Mouse (Mus musculus) erythroid progenitor cell, adult 5-6 weeks (primary cell): ENCODE measurements around the gene Islr. TPM values are rescaled to one million over a fixed set of nuclear protein-coding genes. Genes with fewer than 3 reads are reported as not detected.
A peak's percentile ranks its signal among the peaks of the same experiment; 100 is the strongest.

ENCODE experiments used
- ATAC-seq: replicated peaks from 2 replicates; pipeline ENCODE4 v1.8.0; 2016; ENCODE audit warnings: moderate number of reproducible peaks, mild to moderate bottlenecking, moderate TSS enrichment, inconsistent platforms; ENCODE audit not compliant: poor library complexity, low FRiP score, severe bottlenecking
- total RNA-seq, 2 experiments: library from RNA; stranded (forward) in 1 of 2; stranded (reverse) in 1 of 2; fragments of 150-400 nt in 1 of 2; fragments of 186-747, 209-891 nt in 1 of 2; gene quantifications; 2 replicates each; pipeline versions ENCODE4 v1.2.3 to v1.2.4; 2015 to 2017; ENCODE audit warnings: low replicate concordance in 2 of 2

Gene Islr
- total RNA-seq, 2 experiments from 2014 or later, result 0.30 TPM; not detected in 1

DNA sequence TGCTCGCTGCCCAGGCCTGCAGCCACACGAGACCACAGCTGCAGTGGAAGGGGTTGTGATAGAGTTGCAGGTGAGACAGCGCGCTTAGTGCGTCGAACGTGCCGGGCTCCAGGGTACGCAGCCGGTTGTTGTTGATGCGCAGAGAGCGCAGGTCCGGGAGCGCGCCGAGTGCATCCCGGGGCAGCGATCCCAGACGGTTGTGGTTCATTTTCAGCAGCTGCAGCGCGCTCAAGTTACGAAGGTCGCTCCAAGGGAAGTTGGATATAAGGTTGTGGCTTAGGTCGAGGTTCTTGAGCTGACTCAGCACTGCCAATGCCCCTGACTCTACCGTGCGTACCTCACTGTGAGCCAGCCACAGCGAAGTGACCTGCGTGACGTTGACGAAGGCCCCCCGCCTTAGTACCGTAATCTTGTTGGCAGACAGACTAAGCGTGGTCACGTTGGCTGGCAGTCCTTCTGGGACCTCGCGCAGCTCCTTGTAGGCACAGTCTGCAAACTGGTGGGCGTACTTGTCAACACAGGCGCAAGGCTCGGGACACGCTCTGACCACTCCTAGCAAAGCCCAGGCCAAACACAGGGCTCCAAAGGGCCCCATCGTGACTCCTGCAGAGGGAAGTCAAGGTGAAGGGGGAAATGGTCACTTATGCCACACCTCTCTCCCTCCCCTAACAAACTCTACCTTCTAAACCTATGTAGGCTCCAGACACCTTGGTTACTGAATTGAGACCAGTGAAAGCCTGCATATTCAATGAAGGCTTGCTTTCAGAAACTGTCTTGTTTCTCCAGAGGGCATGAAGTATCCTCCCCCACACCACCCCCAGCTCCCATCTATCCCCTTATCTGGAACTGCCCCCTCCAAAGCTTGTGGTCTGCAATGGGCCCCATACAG lies 4.5 kb downstream of the Islr start:
- no peak for ATAC-seq

- ATAC-seq, result no peak
Measured at GRCm38 (mm10) chr9:58198801-58199371, 5.2 kb downstream of the Islr start.

- ATAC-seq, result peak; percentile 76
Measured at GRCm38 (mm10) chr9:58197781-58198701, 6.1 kb downstream of the Islr start.

GRCm38 (mm10) chr9:58196610-58197567 lies 7.2 kb downstream of the Islr start:
- ATAC-seq, result no peak

GRCm38 (mm10) chr9:58196141-58196540 lies 8.0 kb downstream of the Islr start:
- ATAC-seq, result no peak

DNA sequence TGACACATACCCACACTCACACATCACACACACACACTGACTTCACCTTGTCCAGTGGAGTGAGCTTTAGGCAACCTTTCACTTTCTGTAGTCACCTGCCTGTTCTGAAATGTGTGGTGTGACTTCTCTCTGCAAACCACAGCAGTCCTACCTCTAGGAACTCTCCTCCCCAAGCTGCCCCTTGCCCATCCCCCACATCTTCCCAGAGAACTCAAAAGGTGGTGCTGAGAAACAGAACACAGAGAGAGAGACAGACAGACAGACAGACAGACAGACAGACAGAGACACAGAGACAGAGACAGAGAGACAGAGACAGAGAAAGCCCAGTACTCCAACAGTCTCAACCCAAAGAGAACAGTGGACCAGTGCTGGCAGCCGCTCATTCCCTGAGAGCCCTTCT lies 8.4 kb downstream of the Islr start:
- ATAC-seq, result no peak

DNA sequence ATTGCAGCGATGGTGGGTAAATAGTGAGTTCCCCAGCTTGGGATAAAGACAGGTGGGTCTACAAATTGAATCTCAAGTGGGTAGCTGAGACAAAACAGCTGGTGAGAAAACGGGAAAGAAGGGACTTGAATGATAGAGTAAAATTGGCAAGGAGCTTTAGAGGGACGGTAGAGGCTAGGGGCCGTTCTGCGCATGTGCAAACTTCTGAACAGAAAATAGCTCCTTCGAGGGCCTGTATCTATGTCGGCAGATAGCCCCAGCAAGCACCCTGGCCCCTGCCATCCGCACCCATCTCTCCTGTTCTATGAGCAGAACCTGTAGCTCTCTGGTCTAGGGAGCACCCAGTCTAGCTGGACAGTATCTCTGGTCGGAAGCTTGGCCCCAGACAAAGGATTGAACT lies 9.9 kb downstream of the Islr start:
- ATAC-seq, result no peak

DNA sequence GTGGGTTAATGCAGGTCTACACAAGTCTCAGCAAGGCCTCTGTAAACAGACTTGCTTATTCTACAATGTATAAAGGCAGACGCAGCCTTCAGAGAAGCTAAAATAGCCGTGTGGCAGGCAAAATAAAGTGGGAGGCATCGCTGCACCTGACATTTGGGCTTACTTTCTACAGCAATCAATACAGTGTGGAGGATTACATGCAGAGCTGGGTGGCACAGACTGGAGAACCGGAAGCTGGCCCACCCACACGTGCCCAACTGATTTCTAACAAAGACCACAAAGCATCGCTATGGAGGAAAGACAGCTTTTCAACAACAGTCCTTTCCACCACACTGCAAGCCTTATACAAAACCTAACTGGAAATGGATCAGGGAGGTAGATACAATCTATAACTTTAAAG lies 19.6 kb downstream of the Islr start:
- ATAC-seq, result no peak

GRCm38 (mm10) chr9:58179390-58179789 lies 24.7 kb downstream of the Islr start:
- ATAC-seq, result no peak

DNA sequence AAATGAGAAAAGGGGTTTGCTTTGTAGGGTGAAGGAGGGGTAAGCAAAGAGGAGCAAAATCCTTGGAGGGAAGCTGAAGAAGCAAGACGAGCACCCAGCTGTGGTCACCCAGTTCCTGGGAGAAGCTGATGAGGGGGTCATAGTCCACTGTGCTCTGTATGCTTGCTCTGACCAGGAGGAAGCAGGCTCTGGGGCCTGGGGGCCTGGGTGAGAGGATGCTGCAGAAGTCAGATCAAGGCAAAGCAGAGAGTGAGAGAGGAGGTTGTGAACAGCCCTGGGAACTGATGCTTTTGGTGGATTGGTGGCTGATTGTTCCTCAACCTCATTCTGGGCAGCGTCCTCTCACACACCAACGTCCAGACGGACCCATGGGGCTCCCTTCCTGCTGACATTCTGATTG lies 26.9 kb downstream of the Islr start:
- ATAC-seq, result no peak

DNA sequence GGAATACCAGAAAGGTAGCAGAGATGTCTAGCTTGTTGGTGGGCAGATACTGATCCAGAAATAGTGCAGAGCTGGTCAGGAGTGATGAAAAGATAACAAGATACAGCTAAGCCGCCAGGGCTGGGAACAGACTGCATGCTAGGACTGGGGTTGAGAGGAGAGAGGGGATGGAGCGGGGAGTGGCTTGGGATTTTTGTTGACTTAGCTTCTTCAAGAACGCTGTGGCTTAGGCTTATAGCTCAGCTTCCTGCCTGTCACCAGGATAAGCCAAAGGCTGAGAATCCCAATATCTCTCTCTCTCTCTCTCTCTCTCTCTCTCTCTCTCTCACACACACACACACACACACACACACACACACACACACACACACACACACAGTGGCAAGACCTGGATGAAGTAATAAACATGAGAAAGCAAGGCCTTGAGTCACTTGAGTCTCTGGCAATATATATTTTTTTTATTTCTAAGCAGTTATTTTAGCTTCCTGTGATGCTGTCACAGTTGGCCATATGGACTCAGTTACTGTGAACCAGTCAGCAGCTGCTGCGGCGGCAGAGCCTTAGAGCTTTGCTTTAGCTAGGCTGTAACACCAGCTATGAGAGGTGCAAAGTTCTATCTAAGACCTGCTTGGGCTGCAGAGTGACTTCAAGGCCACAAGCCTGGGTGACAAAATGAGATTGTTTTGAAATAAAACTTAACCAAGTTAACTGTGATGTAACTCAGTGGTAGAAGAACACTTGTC lies 28.2 kb downstream of the Islr start:
- no peak for ATAC-seq

DNA sequence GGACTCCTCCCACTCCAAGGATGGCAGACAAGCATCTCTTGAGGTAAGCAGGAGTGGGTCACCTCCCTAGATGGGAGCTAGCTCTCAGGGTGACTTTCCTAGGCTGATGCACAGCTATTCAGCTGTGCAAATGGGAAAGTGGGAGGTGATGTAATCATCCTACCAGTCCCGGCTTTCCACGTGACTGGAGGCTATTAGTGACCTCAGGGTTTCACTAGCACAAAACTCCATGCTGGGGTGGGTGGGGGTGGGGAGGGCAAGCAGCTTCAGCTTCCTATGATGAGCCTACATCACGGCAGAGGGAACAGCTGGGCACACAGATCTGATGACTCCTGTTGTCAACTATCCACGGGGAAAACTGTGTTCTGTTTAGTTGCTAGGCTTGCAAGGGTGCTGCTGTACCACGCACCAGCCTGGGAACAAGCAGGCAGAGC lies 29.3 kb downstream of the Islr start:
- ATAC-seq, result no peak

- ATAC-seq, result no peak
Measured at GRCm38 (mm10) chr9:58172863-58173262, 31.2 kb downstream of the Islr start.

DNA sequence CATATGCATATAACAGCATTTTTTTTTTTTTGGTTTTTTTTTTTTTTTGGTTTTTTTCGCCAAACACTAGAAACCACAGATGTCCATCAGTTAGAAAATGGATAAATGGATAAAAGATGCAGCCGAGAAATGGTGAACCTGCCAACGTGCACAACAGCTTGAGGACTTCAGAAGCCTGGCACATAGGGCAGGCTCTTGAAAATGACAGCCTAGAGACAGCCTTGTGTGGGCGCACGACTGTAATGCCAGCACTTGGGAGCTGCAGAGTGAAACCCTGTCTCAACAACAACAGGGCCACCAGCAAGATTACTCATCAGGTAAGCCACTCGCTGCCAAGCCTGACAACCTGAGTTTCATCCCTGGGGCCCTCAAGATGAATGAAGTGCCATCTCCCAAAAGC lies 34.7 kb downstream of the Islr start:
- no peak for ATAC-seq

- no peak for ATAC-seq
Measured at GRCm38 (mm10) chr9:58168880-58169279, 35.2 kb downstream of the Islr start.

GRCm38 (mm10) chr9:58165779-58166178 lies 38.3 kb downstream of the Islr start:
- ATAC-seq, result no peak

GRCm38 (mm10) chr9:58163146-58163545 lies 41.0 kb downstream of the Islr start:
- no peak for ATAC-seq

DNA sequence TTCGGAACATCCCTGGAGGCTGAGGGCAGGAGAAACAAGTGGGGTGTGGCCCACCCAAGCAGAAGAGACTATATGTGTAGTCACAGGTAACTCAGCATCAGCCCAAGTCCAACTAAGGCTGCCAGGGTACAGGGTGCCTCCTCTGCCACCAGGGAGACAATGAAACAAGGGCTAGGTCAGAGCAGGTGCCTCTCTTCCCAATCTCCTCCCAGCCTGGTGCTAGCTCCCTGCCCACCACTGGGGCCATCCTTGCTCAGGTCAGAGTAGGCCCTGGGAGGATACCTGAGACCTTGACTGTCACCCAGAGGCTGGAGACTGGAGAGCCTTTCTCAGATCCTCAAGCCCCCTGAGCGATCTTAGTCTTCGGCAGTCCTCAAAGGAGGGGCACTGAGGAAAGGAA lies 41.9 kb downstream of the Islr start:
- no peak for ATAC-seq

DNA sequence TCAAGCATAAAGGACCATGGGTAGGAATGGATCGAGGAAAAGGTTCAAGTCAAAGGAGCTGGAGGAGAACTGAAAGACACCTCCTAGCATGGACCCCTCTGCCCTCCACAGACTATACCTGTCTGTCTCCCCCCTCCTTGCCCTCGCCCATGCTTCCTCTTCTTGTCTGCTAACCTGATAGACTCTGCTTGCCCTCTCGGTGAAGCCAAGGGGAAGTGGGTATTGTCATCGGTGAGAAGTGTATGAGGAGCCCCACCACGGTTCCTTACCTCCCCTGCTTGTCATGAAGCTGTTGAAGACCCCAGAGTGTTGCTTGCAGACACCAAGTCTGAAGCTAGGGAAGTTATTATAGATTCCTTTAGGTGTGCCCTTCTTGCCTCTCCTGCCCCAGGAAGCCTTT lies 43.8 kb downstream of the Islr start:
- ATAC-seq, result no peak
